Mouse (Mus musculus) heart, embryonic 11.5 days (tissue): ENCODE measurements around the gene Pdlim4. TPM values are rescaled to one million over a fixed set of nuclear protein-coding genes. Genes with fewer than 3 reads are reported as not detected.

Experiments
- ATAC-seq: fragments of 200-750 bp; cut with Nextera tagmentation; replicated peaks from 2 replicates; pipeline ENCODE4 v1.8.0; 2017; ENCODE audit warnings: moderate library complexity; ENCODE audit not compliant: insufficient number of reproducible peaks, low FRiP score, low TSS enrichment
- H3K27ac ChIP-seq: fragments of 300-500 bp; sonication (generic); 2 replicates; pipeline ENCODE4 v1.5.1; 2014; ENCODE audit warnings: mild to moderate bottlenecking, low read depth, low read length
- H3K27me3 ChIP-seq: fragments of 300-500 bp; sonication (generic); 2 replicates; pipeline ENCODE4 v1.6.1; 2014; ENCODE audit warnings: mild to moderate bottlenecking, low read length, mixed read lengths; ENCODE audit not compliant: control insufficient read depth, insufficient read depth
- H3K36me3 ChIP-seq: fragments of 300-500 bp; sonication (generic); 2 replicates; pipeline ENCODE4 v1.6.1; 2014; ENCODE audit warnings: mild to moderate bottlenecking, low read length, moderate library complexity, mixed read lengths; ENCODE audit not compliant: control insufficient read depth, insufficient read depth
- H3K4me1 ChIP-seq: fragments of 300-500 bp; sonication (generic); 2 replicates; pipeline ENCODE4 v1.6.1; 2014; ENCODE audit warnings: low read length; ENCODE audit not compliant: control insufficient read depth, insufficient read depth
- H3K4me2 ChIP-seq: fragments of 300-500 bp; sonication (generic); 2 replicates; pipeline ENCODE4 v1.6.1; 2014; ENCODE audit warnings: mild to moderate bottlenecking, moderate library complexity
- H3K4me3 ChIP-seq: fragments of 300-500 bp; sonication (generic); 2 replicates; pipeline ENCODE4 v1.5.1; 2014; ENCODE audit warnings: low read depth, low read length
- H3K9ac ChIP-seq: fragments of 300-500 bp; sonication (generic); 2 replicates; pipeline ENCODE4 v1.6.1; 2014; ENCODE audit warnings: mild to moderate bottlenecking, low read depth, low read length, moderate library complexity
- H3K9me3 ChIP-seq: fragments of 300-500 bp; sonication (generic); replicated peaks from 2 replicates; pipeline ENCODE4 v1.6.1; 2016; ENCODE audit warnings: low read length; ENCODE audit not compliant: control insufficient read depth
- WGBS: fragments of 180-500 bp; shearing (Covaris S2); extraction: QIAGEN DNeasy Blood & Tissue Kit; methylation state at CpG from one replicate; pipeline ENCODE4 v1.1.7; 2014; ENCODE audit not compliant: insufficient replicate concordance; 5-methylcytosine and 5-hydroxymethylcytosine counted together
- polyA plus RNA-seq: library from polyadenylated mRNA; unstranded; fragments of >200 nt; fragmentation: Nextera tagmentation; extraction: Ambion mirVana; gene quantifications from 2 replicates; pipeline ENCODE4 v1.2.1, GENCODE M21; 2014

Gene Pdlim4
- polyA plus RNA-seq, 1 experiment from 2014 or later = 12.0 TPM

DNA sequence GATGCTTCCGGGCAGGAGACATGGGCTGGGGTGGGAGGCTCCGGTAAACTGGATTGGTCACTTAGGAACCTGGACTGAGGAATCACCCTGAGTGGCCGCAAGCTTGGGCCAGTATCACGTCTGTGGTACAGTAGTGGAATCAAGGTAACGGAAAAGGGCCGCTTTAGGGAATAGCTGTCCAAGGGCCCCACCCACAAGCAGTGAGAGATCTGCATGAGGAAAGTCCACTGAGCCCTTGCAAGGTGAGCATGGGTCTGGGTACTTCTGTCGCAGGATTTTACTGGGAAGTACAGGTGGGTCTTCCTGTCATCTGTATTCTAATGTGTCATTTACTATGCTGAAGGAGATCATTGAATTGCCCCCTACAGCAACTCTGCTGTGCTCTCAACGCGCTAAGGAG is 32.9 kb upstream of the Pdlim4 start:
- 64% methylated on average over 9 of the region's 9 CpGs for WGBS

DNA sequence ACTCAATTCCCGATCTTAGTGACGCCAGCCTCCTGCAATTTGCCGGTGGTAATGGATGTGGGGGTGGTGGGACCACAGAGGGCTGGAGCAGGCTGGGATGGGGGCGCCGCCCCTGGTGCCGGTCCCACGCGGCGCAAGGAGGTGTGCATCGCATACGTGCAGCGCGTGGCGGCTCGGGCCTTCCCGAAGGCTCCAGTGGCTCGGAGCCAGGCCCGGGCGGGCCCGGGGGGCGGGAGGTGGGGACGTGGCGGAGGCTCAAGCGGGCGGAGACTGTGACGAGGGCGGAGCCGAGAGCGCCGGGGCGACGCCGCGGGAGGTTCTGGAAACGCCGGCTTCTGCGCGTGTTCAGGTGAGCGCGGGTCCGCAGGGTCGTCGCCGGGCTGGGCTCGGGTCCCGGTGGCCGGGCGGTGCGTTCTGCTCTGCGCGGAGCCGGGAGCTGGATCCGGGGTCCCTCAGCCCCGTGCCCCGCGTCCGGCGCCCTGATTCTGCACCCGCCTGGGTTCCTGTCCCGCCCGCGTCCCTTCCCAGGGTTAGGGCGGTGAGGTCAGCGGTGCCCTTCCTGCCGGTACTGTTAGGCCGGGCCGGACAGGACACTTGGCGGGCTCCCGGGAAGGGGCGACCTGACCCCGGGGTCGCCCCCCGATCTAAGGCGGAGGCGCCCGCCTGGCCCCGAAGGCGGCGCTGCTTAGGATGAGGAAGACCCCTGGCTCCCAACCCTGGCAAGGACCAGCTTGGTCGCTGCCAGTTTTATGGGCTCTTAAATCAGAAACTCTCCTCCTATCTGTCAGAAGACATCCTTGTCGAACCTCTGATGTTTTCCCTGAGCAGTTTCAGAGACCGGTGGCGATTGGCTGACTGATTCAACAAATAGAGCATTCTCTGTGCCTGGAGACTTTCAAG is 32.1 kb upstream of the Pdlim4 start:
- H3K9ac ChIP-seq = peak overlapping the region; percentile 79
- ATAC-seq = peak; percentile 80
- H3K36me3 ChIP-seq = no peaks in the 10 kb centered on the region
- peaks cover 8% of the 10 kb centered on the region for H3K27me3 ChIP-seq
- peak overlapping the region; percentile 29; the same call in 1 of the 2 replicates for H3K27ac ChIP-seq
- WGBS = under 1% methylated on average over 78 of the region's 83 CpGs
- peak overlapping the region; percentile 73 for H3K4me3 ChIP-seq
- peaks cover 32% of the 10 kb centered on the region for H3K4me1 ChIP-seq
- H3K4me2 ChIP-seq = peak overlapping the region; percentile 97
- H3K9me3 ChIP-seq = no peaks in the 10 kb centered on the region

More for the DNA sequence above, 32.9 kb upstream of the Pdlim4 start:
- no peak overlapping the region for H3K27ac ChIP-seq
- H3K36me3 ChIP-seq = no peaks in the 10 kb centered on the region
- H3K27me3 ChIP-seq = peaks cover 8% of the 10 kb centered on the region
- H3K4me1 ChIP-seq = peaks cover 32% of the 10 kb centered on the region
- no peaks in the 10 kb centered on the region for H3K9me3 ChIP-seq
- ATAC-seq = no peak
- H3K9ac ChIP-seq = peak overlapping the region; percentile 79
- peak overlapping the region; percentile 97 for H3K4me2 ChIP-seq
- H3K4me3 ChIP-seq = peak overlapping the region; percentile 73

DNA sequence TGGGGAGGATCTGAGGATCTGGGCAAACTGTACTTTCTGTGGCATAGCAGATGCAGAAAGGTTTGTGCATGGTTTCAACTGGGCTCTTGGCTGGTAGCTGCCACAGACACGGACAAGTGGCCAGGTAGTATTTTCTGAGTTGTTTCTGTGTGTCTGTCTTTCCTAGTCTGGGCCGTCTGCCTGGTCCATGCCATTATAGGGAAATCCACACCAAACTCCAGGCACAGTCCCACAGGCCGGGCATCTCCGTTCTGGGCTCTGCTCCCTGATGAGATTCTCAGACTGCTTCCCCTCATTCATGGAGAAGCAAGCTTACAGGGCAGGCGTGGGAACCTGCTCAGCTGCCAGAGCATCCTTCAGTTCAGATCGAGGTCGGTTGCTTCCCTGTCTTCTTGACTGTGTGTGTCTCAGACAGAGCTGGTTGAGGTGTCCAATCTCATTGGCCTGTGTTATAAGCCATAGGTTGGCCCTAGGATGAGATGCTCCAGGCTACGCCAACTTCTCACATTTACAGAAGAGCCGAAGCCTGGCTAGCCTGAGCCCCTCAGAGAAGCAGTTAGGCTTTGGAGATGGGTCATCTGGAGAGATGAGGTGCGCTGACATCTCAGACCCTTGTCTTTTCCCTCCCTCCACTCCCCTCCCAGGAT is 31.4 kb upstream of the Pdlim4 start, which contains the start of gene P4ha2:
Gene P4ha2 (plus strand): TSS at position 51 of the 647 bp plus-strand sequence.
- Histone ChIP-seq H3K4me2 (peak within 1 kb of the TSS; percentile 97), H3K9ac (peak within 1 kb of the TSS; percentile 79), H3K9me3 (no peaks in the 10 kb centered on the region), H3K27me3 (peaks cover 8% of the 10 kb centered on the region), H3K4me3 (peak within 1 kb of the TSS; percentile 73), H3K36me3 (no peaks in the 10 kb centered on the region), H3K4me1 (peaks cover 32% of the 10 kb centered on the region), H3K27ac (peak within 1 kb of the TSS; percentile 29; the same call in 1 of the 2 replicates)
- WGBS = 40% methylated on average over 10 of the region's 10 CpGs
- ATAC-seq = no peak; the same call in 1 of the 2 replicates

DNA sequence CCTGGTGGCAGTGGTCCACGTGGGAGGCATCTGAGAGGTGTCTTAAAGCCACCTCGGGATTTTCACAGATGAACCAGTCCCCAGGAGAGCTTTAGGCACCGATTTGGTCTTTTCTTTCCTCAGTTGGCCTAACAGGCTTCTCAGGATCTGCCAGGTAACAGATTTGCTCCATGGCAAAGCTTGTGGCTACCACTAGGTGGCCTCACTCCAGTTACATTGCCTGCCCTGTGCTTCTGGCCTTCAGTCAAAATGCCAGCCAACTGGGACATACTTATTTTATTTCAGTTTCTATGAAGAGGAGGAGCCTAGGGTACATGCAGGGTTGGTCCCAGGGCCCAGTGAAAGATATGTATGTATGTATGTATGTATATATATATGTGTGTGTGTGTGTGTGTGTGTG is 24.2 kb upstream of the Pdlim4 start:
- peaks cover 4% of the 10 kb centered on the region; the same call in 1 of the 2 replicates for H3K4me1 ChIP-seq
- ATAC-seq = no peak
- no peak overlapping the region for H3K9ac ChIP-seq
- H3K27me3 ChIP-seq = no peaks in the 10 kb centered on the region
- no peaks in the 10 kb centered on the region for H3K36me3 ChIP-seq
- WGBS = 7% methylated on average over 3 of the region's 3 CpGs
- H3K4me3 ChIP-seq = no peak overlapping the region
- H3K27ac ChIP-seq = no peak overlapping the region
- no peaks in the 10 kb centered on the region for H3K9me3 ChIP-seq
- H3K4me2 ChIP-seq = no peak overlapping the region

DNA sequence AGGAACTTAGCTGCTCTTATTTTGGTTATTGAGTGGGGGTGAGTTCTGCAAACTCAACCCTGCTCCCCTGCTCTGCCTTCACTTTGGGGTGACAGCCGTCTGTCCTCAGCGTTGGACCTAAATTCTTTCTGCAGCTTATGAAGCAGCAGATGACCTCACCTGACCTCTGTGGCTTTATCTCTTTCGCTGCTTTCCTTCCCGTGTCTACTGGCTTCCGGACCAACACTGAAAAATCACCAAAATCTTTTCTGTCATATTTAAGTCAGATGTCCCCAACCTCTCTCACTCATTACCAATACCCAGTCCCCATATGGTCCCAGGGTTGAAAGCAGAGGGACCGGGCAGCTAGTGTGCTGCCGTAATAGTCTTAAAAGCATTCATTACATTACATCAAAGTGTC is 23.4 kb upstream of the Pdlim4 start:
- H3K4me3 ChIP-seq = no peak overlapping the region
- 41% methylated on average over 7 of the region's 7 CpGs for WGBS
- no peaks in the 10 kb centered on the region for H3K36me3 ChIP-seq
- no peak overlapping the region for H3K9ac ChIP-seq
- H3K4me1 ChIP-seq = peaks cover 4% of the 10 kb centered on the region; the same call in 1 of the 2 replicates
- ATAC-seq = no peak
- H3K4me2 ChIP-seq = no peak overlapping the region
- no peaks in the 10 kb centered on the region for H3K9me3 ChIP-seq
- H3K27me3 ChIP-seq = no peaks in the 10 kb centered on the region
- no peak overlapping the region for H3K27ac ChIP-seq

DNA sequence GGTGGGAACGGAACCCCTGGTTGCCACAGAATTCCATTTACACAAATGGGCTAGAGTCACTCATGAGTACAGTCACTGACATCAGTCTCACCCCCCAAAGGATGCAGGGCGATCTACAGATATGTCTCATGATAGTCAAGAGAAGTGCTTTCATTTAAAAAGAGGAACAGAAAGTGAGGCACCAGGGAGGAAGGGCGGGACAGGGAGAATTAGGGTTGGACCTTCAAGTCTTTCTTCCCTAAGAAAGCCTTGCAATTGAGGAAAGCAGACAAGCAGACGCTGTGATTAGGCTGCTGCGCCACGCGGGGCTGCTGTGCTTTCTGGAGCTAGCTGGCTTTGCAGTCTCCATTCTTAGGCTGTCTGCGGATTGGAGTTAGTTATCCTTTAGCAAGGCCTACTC is 22.9 kb upstream of the Pdlim4 start:
- 57% methylated on average over 8 of the region's 8 CpGs for WGBS
- peaks cover 4% of the 10 kb centered on the region; the same call in 1 of the 2 replicates for H3K4me1 ChIP-seq
- no peak for ATAC-seq
- no peaks in the 10 kb centered on the region for H3K27me3 ChIP-seq
- no peaks in the 10 kb centered on the region for H3K9me3 ChIP-seq
- no peak overlapping the region for H3K4me3 ChIP-seq
- H3K4me2 ChIP-seq = no peak overlapping the region
- H3K27ac ChIP-seq = no peak overlapping the region
- H3K9ac ChIP-seq = no peak overlapping the region
- no peaks in the 10 kb centered on the region for H3K36me3 ChIP-seq

DNA sequence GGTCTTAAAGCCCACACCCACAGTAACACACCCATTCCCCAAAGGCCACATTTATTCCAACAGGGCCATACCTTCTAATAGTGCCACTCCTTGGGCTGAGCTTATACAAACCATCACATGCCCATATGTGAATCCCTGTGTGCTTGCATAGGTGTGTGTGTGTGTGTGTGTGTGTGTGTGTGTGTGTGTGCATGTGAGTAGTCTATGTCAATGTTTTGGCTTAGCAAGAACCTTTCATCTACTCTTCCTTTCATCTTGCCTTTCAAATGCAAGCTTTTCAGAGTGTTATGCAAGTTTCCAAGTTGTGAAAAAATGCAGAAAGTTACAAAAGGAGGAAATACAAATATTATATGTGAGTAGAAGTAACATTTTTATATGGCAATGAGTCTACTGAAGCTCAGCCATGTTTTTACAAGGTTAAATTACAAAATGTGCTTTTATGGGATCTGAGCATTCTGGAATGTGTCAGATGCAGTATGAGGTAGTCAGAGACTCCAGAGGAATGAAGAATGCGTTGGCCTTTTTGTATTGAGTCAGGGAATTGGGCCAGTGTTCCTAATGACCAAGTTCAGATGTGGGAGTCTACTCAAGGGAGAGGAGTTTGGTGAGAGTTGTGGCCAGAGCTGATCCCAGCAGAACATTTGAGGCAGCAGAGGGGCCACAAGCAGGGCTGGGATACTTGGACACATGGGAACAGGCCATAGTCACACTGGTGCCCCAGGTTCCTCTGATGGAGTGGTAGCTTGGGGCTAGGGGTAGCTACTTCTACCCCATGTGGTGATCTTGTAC is 21.5 kb upstream of the Pdlim4 start:
- WGBS = 88% methylated on average over 1 of the region's 1 CpGs
- H3K4me2 ChIP-seq = no peak overlapping the region

DNA sequence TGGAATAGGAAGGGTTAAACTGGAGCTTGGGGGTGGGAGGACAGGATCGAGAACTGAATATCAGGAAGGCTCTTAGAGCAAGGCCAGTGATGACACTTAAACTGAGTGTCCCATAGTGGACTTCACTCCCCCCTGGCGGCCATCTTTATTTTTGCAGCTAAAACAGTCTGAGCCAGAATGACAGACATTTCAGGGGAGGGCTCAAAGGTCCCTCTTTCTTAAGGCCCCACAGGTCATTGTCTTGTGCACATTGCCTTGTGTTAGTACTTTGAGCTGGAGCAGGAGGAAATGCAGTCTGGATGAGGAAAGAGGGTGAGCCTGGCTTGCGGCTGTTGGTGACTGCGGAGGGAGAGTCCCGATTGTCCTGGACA is 20.1 kb upstream of the Pdlim4 start:
- no peak for ATAC-seq
- H3K9me3 ChIP-seq = no peaks in the 10 kb centered on the region

More for the DNA sequence above, 21.5 kb upstream of the Pdlim4 start:
- Histone ChIP-seq H3K36me3 (no peaks in the 10 kb centered on the region), H3K9ac (no peak overlapping the region), H3K27ac (no peak overlapping the region), H3K4me1 (peaks cover 4% of the 10 kb centered on the region; the same call in 1 of the 2 replicates), H3K27me3 (no peaks in the 10 kb centered on the region), H3K4me3 (no peak overlapping the region), H3K9me3 (no peaks in the 10 kb centered on the region)
- no peak for ATAC-seq

More for the DNA sequence above, 20.1 kb upstream of the Pdlim4 start:
- no peaks in the 10 kb centered on the region for H3K36me3 ChIP-seq
- H3K27me3 ChIP-seq = no peaks in the 10 kb centered on the region
- H3K4me1 ChIP-seq = peaks cover 4% of the 10 kb centered on the region; the same call in 1 of the 2 replicates
- H3K27ac ChIP-seq = no peak overlapping the region
- no peak overlapping the region for H3K9ac ChIP-seq
- no peak overlapping the region for H3K4me3 ChIP-seq
- no peak overlapping the region for H3K4me2 ChIP-seq
- WGBS = 49% methylated on average over 5 of the region's 5 CpGs
